Mouse (Mus musculus) brown adipose tissue, adult 24 weeks (tissue): ENCODE results near the gene D3Ertd254e. TPM values are rescaled to one million over a fixed set of nuclear protein-coding genes. Genes with fewer than 3 reads are reported as not detected.

Experiments used
- H3K27ac ChIP-seq: fragments of 200-500 bp; replicated peaks from 2 replicates; pipeline ENCODE4 v1.5.1; 2012; ENCODE audit warnings: low read depth, mild to moderate bottlenecking, low read length
- H3K4me1 ChIP-seq: fragments of 200-500 bp; 2 replicates; pipeline ENCODE4 v1.6.1; 2012; ENCODE audit warnings: low read length, mixed read lengths; ENCODE audit not compliant: control insufficient read depth, insufficient read depth, insufficient read length
- H3K4me3 ChIP-seq: fragments of 200-500 bp; 2 replicates; pipeline ENCODE4 v1.5.1; 2012; ENCODE audit warnings: low read depth, mild to moderate bottlenecking, low read length, moderate library complexity; ENCODE audit not compliant: insufficient read depth
- polyA plus RNA-seq: library from polyadenylated mRNA; stranded (reverse); fragments of >200 nt; gene quantifications from 2 replicates; pipeline ENCODE4 v1.2.4, GENCODE M21; 2012; ENCODE audit not compliant: missing spikeins, insufficient read depth, insufficient read length

D3Ertd254e gene
- polyA plus RNA-seq, 1 experiment, result 5.5 TPM

DNA sequence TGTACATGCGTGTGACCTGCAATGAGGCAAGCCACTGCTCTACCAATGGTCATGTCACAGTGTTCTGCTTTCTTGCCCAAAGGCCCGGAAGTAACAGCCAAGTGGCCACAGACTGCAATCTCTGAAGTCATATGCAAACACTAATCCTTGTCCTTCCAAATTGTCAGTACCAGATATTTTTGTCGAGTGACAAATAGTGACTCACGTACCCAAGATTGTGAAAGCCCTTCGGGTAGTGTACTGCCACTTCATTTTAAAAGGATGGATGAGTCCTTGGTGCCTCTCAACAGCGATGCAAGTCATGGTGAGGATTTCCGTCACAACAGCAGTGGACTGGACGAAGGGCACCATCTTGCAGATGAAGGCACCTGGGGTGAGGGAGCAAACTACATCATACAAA, 38.4 kb downstream of the D3Ertd254e start:
- Histone ChIP-seq H3K4me3 (no peak overlapping the region), H3K27ac (no peak overlapping the region), H3K4me1 (no peaks in the 10 kb centered on the region)

DNA sequence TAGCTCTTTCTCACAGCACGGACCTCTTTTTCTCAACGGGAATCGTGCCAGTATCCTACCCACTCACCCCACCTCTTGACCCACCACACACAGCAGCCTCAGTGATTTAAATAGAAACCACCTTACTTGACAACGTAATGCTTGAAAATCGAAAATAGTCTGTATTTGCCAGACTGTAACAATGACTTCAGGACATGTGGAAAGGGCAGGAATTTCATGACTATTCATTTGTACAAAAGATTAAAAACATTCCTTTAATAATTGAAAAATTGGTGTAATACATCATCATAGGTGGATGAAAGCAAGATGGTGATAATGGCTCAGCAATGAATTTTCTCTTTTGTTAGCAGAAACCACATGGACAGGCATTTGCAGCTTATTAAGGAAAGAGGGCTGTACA, 50.3 kb downstream of the D3Ertd254e start:
- H3K4me3 ChIP-seq, result no peak overlapping the region
- H3K4me1 ChIP-seq, result no peaks in the 10 kb centered on the region
- H3K27ac ChIP-seq, result no peak overlapping the region

DNA sequence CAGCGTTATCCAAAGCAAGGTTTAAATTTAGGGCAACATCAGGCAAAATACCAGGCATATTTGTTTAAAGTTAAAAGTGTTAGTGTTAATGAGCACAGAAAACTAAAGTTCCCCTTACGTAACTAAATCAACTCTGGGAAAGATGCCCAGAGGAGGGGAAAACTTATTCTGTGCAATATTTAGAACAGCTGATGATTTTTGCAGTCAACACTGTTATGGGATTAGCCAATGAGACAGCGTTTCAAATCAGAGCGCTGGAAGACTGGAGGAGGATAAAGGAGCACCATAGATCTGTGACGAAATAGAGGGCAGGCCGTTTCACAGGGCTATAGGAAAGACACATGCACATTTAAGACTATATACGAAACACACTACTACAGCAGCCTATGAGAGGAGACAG, 52.1 kb downstream of the D3Ertd254e start:
- H3K4me3 ChIP-seq, result no peak overlapping the region
- no peaks in the 10 kb centered on the region for H3K4me1 ChIP-seq
- H3K27ac ChIP-seq, result no peak overlapping the region

DNA sequence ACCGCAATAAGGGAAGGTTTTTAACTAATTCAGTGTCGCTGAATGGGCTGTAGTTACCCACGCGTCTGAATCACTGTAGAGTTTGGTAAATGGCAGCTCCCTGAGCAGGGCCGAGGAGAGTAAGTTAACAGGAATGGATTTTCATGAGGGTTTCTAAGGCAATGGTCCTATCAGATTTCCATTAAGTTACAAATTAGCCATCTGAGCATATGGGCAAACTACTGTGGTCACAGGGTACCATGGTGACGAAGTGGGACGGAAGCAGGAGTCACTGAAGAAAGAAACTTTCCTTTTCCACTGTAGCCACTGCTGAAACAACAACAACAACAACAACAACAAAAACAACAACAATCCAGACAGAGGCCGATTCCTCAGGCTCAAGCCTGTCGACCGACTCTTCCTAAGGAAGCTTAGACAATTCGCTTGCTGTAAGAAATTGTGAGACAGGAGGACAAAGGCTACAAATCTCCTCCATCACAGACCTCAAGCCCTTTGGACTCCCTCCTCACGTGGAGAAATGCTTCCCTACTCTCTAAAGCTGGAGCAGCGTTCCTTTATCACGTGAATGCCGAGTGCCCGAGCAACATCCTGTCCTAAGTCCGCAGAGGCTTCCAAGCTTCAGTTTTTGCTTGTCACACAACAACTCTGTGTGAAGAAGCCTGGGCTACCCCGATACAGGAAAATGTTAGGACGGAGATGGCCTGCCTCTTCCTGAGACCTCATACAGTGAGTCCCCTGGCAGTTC, 56.9 kb downstream of the D3Ertd254e start:
- Histone ChIP-seq H3K27ac (no peak overlapping the region), H3K4me3 (no peak overlapping the region), H3K4me1 (no peaks in the 10 kb centered on the region)

DNA sequence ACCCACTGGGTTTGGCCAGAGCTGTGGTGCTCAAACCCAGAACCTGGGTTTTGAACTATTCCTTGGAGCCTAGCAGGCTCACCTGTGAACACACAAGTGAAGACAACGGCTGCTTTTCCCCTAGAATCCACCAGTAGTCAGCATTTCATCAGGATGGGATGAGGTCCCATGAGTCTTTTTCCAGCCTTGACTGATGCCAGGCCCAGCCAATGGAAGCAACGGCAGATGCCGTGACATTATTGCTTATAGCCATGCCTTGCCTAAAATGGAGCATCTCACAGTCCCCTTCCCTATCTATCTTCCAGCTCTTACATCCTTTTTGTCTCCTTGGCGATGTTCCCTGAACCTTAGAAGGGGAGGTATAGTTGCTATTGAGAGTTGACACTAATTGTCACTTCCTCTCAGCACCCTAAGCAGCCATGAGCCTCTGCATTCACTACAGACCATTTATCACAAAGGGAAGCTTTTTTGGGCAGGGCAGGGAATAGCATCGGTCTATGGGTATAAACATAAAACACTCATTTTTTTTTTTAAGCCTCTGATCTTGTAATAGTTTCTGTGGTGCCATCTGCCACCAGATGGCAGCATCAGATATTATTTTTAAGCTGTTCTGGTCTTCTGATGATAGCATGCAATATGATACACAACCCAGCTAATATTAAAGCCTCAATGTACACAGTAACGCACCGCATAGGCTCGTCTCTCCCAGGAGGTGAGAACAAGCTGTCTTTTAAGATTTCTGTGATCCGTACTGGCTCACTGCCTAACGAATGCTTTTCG, 59.1 kb downstream of the D3Ertd254e start:
- Histone ChIP-seq H3K4me1 (no peaks in the 10 kb centered on the region), H3K4me3 (no peak overlapping the region), H3K27ac (no peak overlapping the region)

DNA sequence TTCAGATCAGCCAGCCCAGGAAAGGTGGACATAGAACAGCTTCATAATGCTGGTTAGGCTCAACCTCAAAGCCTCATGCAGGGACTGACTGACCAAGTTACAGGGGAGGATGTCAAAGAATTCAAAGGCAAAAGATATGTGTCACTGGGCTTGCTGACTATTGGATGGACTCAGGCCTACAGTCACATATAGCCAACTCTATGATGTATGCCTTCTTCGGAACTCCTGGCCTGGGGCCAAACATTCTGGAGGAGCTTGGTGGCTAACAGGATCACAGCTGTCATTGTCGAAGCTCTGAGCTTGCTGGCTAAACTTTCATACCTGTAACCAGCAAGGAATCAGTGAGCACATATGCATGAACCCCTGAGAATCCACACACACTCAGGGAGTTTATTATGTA, 60.1 kb downstream of the D3Ertd254e start:
- no peak overlapping the region for H3K4me3 ChIP-seq
- H3K27ac ChIP-seq, result no peak overlapping the region
- no peaks in the 10 kb centered on the region for H3K4me1 ChIP-seq

DNA sequence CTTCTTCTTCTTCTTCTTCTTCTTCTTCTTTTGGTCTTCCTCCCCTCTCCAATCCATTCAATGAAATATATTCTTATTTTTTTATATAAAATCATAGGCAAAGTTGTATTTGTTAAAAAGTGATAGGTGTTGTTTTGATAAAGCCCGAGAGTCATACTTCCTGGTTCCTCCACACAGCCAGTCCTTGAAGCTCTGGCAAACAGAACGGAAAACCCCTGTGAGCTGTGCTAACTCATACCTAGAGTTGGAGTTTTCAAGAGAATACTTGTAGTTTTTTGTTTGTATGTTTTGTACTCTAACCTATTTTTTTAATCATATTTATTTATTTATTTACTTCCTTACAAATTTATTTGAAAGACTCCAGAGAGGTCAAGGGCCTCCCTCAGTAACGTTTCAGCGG, 61.9 kb downstream of the D3Ertd254e start:
- Histone ChIP-seq H3K4me3 (no peak overlapping the region), H3K4me1 (no peaks in the 10 kb centered on the region), H3K27ac (no peak overlapping the region)

Other genes starting within 250 kb of the D3Ertd254e start
- 32.5 and 83.9 TPM in 2 replicates for gene Dcun1d1, start 213.6 kb upstream of the D3Ertd254e start, polyA plus RNA-seq
- gene Mccc1, start 150.3 kb upstream of the D3Ertd254e start, polyA plus RNA-seq, result 235 and 302 TPM in 2 replicates
- 0.71 and 2.1 TPM in 2 replicates for gene Ccdc144b, start 97.5 kb upstream of the D3Ertd254e start, polyA plus RNA-seq
- gene Acad9, start 85.0 kb upstream of the D3Ertd254e start, polyA plus RNA-seq, result 47.6 and 75.6 TPM in 2 replicates
- not detected in 2 replicates for gene Qrfpr, start 71.3 kb downstream of the D3Ertd254e start, polyA plus RNA-seq